Mouse (Mus musculus): ENCODE results near the gene Evi2b. TPM values are rescaled to one million over a fixed set of nuclear protein-coding genes. Genes with fewer than 3 reads are reported as not detected.

Gene Evi2b
- polyA plus RNA-seq (2014; fragmentation: Nextera tagmentation; extraction: Ambion mirVana) = 0.42 and 1.3 TPM in 2 replicates

GRCm38 (mm10) chr11:79523560-79524309 lies at the start of gene Evi2b:
Gene Evi2b, minus strand, starts transcription at chr11:79523762.
- peaks cover 2% of the 10 kb centered on the region; the same call in 1 of the 2 replicates for H3K36me3 ChIP-seq (ENCODE audit: control insufficient read depth, insufficient read depth, low read length)
- no peak within 1 kb of the TSS for H3K9ac ChIP-seq (replicated peaks; ENCODE audit: low read depth, low read length)
- no peaks in the 10 kb centered on the region for H3K9me3 ChIP-seq (ENCODE audit: control insufficient read depth, low read depth, low read length)
- H3K27me3 ChIP-seq (ENCODE audit: control insufficient read depth, insufficient read depth, low read length) = no peaks in the 10 kb centered on the region
- 66% methylated on average over 10 of the region's 10 CpGs for WGBS
- ATAC-seq (ENCODE audit: insufficient number of reproducible peaks, insufficient read depth, low FRiP score, low read depth) = no peak
- no peak within 1 kb of the TSS for H3K4me2 ChIP-seq (replicated peaks; ENCODE audit: low read depth, low read length)
- no peaks in the 10 kb centered on the region for H3K4me1 ChIP-seq (ENCODE audit: control insufficient read depth, insufficient read depth, low read length)
- H3K4me3 ChIP-seq (ENCODE audit: low read depth, low read length) = no peak within 1 kb of the TSS
- no peak within 1 kb of the TSS for H3K27ac ChIP-seq (ENCODE audit: low read length)

- Histone ChIP-seq H3K27me3 (ENCODE audit: control insufficient read depth, insufficient read depth, low read length) (no peaks in the 10 kb centered on the region), H3K9me3 (ENCODE audit: control insufficient read depth, low read depth, low read length) (no peaks in the 10 kb centered on the region), H3K4me1 (ENCODE audit: control insufficient read depth, insufficient read depth, low read length) (no peaks in the 10 kb centered on the region), H3K36me3 (ENCODE audit: control insufficient read depth, insufficient read depth, low read length) (peaks cover 51% of the 10 kb centered on the region), H3K9ac (replicated peaks; ENCODE audit: low read depth, low read length) (no peak overlapping the region), H3K27ac (ENCODE audit: low read length) (no peak overlapping the region), H3K4me3 (ENCODE audit: low read depth, low read length) (no peak overlapping the region), H3K4me2 (replicated peaks; ENCODE audit: low read depth, low read length) (no peak overlapping the region)
- ATAC-seq (ENCODE audit: insufficient number of reproducible peaks, insufficient read depth, low FRiP score, low read depth) = no peak
- 95% methylated on average over 2 of the region's 2 CpGs for WGBS
These were observed 46.8 kb upstream of the Evi2b start for GRCm38 (mm10) chr11:79570319-79570718.

- Histone ChIP-seq H3K36me3 (ENCODE audit: control insufficient read depth, insufficient read depth, low read length) (peaks cover 47% of the 10 kb centered on the region), H3K4me2 (replicated peaks; ENCODE audit: low read depth, low read length) (no peak overlapping the region), H3K9me3 (ENCODE audit: control insufficient read depth, low read depth, low read length) (no peaks in the 10 kb centered on the region), H3K4me3 (ENCODE audit: low read depth, low read length) (no peak overlapping the region), H3K9ac (replicated peaks; ENCODE audit: low read depth, low read length) (no peak overlapping the region), H3K27ac (ENCODE audit: low read length) (no peak overlapping the region), H3K4me1 (ENCODE audit: control insufficient read depth, insufficient read depth, low read length) (no peaks in the 10 kb centered on the region), H3K27me3 (ENCODE audit: control insufficient read depth, insufficient read depth, low read length) (no peaks in the 10 kb centered on the region)
- 88% methylated on average over 11 of the region's 11 CpGs for WGBS
- no peak for ATAC-seq (ENCODE audit: insufficient number of reproducible peaks, insufficient read depth, low FRiP score, low read depth)
These were observed 44.8 kb upstream of the Evi2b start for GRCm38 (mm10) chr11:79568197-79568911.

- WGBS = 55% methylated on average over 1 of the region's 1 CpGs
- no peaks in the 10 kb centered on the region for H3K4me1 ChIP-seq (ENCODE audit: control insufficient read depth, insufficient read depth, low read length)
- H3K9me3 ChIP-seq (ENCODE audit: control insufficient read depth, low read depth, low read length) = no peaks in the 10 kb centered on the region
- no peak overlapping the region for H3K4me3 ChIP-seq (ENCODE audit: low read depth, low read length)
- H3K4me2 ChIP-seq (replicated peaks; ENCODE audit: low read depth, low read length) = no peak overlapping the region
- no peak overlapping the region for H3K9ac ChIP-seq (replicated peaks; ENCODE audit: low read depth, low read length)
- no peaks in the 10 kb centered on the region for H3K27me3 ChIP-seq (ENCODE audit: control insufficient read depth, insufficient read depth, low read length)
- peaks cover 52% of the 10 kb centered on the region for H3K36me3 ChIP-seq (ENCODE audit: control insufficient read depth, insufficient read depth, low read length)
- H3K27ac ChIP-seq (ENCODE audit: low read length) = no peak overlapping the region
- ATAC-seq (ENCODE audit: insufficient number of reproducible peaks, insufficient read depth, low FRiP score, low read depth) = no peak
These were observed 43.4 kb upstream of the Evi2b start for GRCm38 (mm10) chr11:79566947-79567346.

GRCm38 (mm10) chr11:79563493-79563892 lies 39.9 kb upstream of the Evi2b start:
- Histone ChIP-seq H3K27ac (ENCODE audit: low read length) (no peak overlapping the region), H3K36me3 (ENCODE audit: control insufficient read depth, insufficient read depth, low read length) (peaks cover 48% of the 10 kb centered on the region), H3K9me3 (ENCODE audit: control insufficient read depth, low read depth, low read length) (no peaks in the 10 kb centered on the region), H3K4me1 (ENCODE audit: control insufficient read depth, insufficient read depth, low read length) (no peaks in the 10 kb centered on the region), H3K4me3 (ENCODE audit: low read depth, low read length) (no peak overlapping the region), H3K9ac (replicated peaks; ENCODE audit: low read depth, low read length) (no peak overlapping the region), H3K27me3 (ENCODE audit: control insufficient read depth, insufficient read depth, low read length) (no peaks in the 10 kb centered on the region), H3K4me2 (replicated peaks; ENCODE audit: low read depth, low read length) (no peak overlapping the region)
- 86% methylated on average over 7 of the region's 7 CpGs for WGBS
- no peak for ATAC-seq (ENCODE audit: insufficient number of reproducible peaks, insufficient read depth, low FRiP score, low read depth)

GRCm38 (mm10) chr11:79560536-79560935 lies 37.0 kb upstream of the Evi2b start:
- no peak overlapping the region for H3K4me3 ChIP-seq (ENCODE audit: low read depth, low read length)
- no peak overlapping the region for H3K27ac ChIP-seq (ENCODE audit: low read length)
- 82% methylated on average over 4 of the region's 4 CpGs for WGBS
- no peaks in the 10 kb centered on the region for H3K9me3 ChIP-seq (ENCODE audit: control insufficient read depth, low read depth, low read length)
- no peaks in the 10 kb centered on the region for H3K27me3 ChIP-seq (ENCODE audit: control insufficient read depth, insufficient read depth, low read length)
- H3K4me1 ChIP-seq (ENCODE audit: control insufficient read depth, insufficient read depth, low read length) = no peaks in the 10 kb centered on the region
- H3K9ac ChIP-seq (replicated peaks; ENCODE audit: low read depth, low read length) = no peak overlapping the region
- no peak overlapping the region for H3K4me2 ChIP-seq (replicated peaks; ENCODE audit: low read depth, low read length)
- H3K36me3 ChIP-seq (ENCODE audit: control insufficient read depth, insufficient read depth, low read length) = peaks cover 49% of the 10 kb centered on the region
- ATAC-seq (ENCODE audit: insufficient number of reproducible peaks, insufficient read depth, low FRiP score, low read depth) = no peak

GRCm38 (mm10) chr11:79552622-79553021 lies 29.1 kb upstream of the Evi2b start:
- Histone ChIP-seq H3K36me3 (ENCODE audit: control insufficient read depth, insufficient read depth, low read length) (peaks cover 73% of the 10 kb centered on the region), H3K9me3 (ENCODE audit: control insufficient read depth, low read depth, low read length) (no peaks in the 10 kb centered on the region), H3K27me3 (ENCODE audit: control insufficient read depth, insufficient read depth, low read length) (no peaks in the 10 kb centered on the region), H3K27ac (ENCODE audit: low read length) (no peak overlapping the region), H3K4me3 (ENCODE audit: low read depth, low read length) (no peak overlapping the region), H3K4me1 (ENCODE audit: control insufficient read depth, insufficient read depth, low read length) (no peaks in the 10 kb centered on the region), H3K4me2 (replicated peaks; ENCODE audit: low read depth, low read length) (no peak overlapping the region), H3K9ac (replicated peaks; ENCODE audit: low read depth, low read length) (no peak overlapping the region)
- 57% methylated on average over 1 of the region's 1 CpGs for WGBS
- ATAC-seq (ENCODE audit: insufficient number of reproducible peaks, insufficient read depth, low FRiP score, low read depth) = no peak

- peaks cover 8% of the 10 kb centered on the region for H3K36me3 ChIP-seq (ENCODE audit: control insufficient read depth, insufficient read depth, low read length)
- H3K27ac ChIP-seq (ENCODE audit: low read length) = no peak overlapping the region
- no peak overlapping the region for H3K9ac ChIP-seq (replicated peaks; ENCODE audit: low read depth, low read length)
- H3K27me3 ChIP-seq (ENCODE audit: control insufficient read depth, insufficient read depth, low read length) = no peaks in the 10 kb centered on the region
- no peak for ATAC-seq (ENCODE audit: insufficient number of reproducible peaks, insufficient read depth, low FRiP score, low read depth)
- 88% methylated on average over 3 of the region's 3 CpGs for WGBS
- 0 out of 2 replicates have a peak, but pooled peaks cover 4% of the 10 kb centered on the region for H3K4me1 ChIP-seq (ENCODE audit: control insufficient read depth, insufficient read depth, low read length)
- H3K4me2 ChIP-seq (replicated peaks; ENCODE audit: low read depth, low read length) = no peak overlapping the region
- H3K4me3 ChIP-seq (ENCODE audit: low read depth, low read length) = no peak overlapping the region
- H3K9me3 ChIP-seq (ENCODE audit: control insufficient read depth, low read depth, low read length) = no peaks in the 10 kb centered on the region
These were observed 12.7 kb upstream of the Evi2b start for GRCm38 (mm10) chr11:79536293-79536692.

Measured in stomach, embryonic 14.5 days (tissue).